In genomic region chr10:80144864-80145838, GRCm38 (mm10) we compare ENCODE assay signal across 8 mouse cellular contexts. TPM values are rescaled to one million over a fixed set of nuclear protein-coding genes. Genes with fewer than 3 reads are reported as not detected.
A peak's percentile ranks its signal among the peaks of the same experiment; 100 is the strongest.
DNase-seq lines count a peak whose midpoint lies in the region; ATAC-seq and TF ChIP-seq lines count a peak whose summit lies in the region.

No protein-coding gene starts in this region.

- WGBS in embryonic facial prominence, embryonic 11.5 days, result 78% methylated on average over 20 of the region's 20 CpGs
- 73% methylated on average over 20 of the region's 20 CpGs for WGBS in heart, embryonic 16.5 days
- 70% methylated on average over 20 of the region's 20 CpGs for WGBS in lung, adult 2 months

- H3K4me2 ChIP-seq in embryonic facial prominence, embryonic 11.5 days (ENCODE audit: low read depth, low read length), result no peak overlapping the region
- no peak overlapping the region for H3K4me2 ChIP-seq in heart, embryonic 16.5 days (ENCODE audit: low read depth, low read length)

- H3K36me3 ChIP-seq in embryonic facial prominence, embryonic 11.5 days (replicated peaks; ENCODE audit: control insufficient read depth, insufficient read depth, low read depth, low read length), result peaks cover 13% of the 10 kb centered on the region
- peaks cover 28% of the 10 kb centered on the region for H3K36me3 ChIP-seq in heart, embryonic 16.5 days (ENCODE audit: control insufficient read depth, insufficient read depth)

- TF ChIP-seq POLR2A in lung, adult 2 months (IDR thresholded peaks at IDR 0.05; ENCODE audit: borderline replicate concordance, extremely low read depth, low read depth, low read length), result peak; percentile 21; the same call in 1 of the 2 replicates

- H3K27me3 ChIP-seq in embryonic facial prominence, embryonic 11.5 days (ENCODE audit: control insufficient read depth, insufficient read depth, low read length), result no peaks in the 10 kb centered on the region
- H3K27me3 ChIP-seq in heart, embryonic 16.5 days (ENCODE audit: control insufficient read depth, insufficient read depth, low read length), result no peaks in the 10 kb centered on the region

- H3K9ac ChIP-seq in embryonic facial prominence, embryonic 11.5 days (replicated peaks; ENCODE audit: low read length), result no peak overlapping the region
- no peak overlapping the region for H3K9ac ChIP-seq in heart, embryonic 16.5 days (ENCODE audit: low read length)

- no peak for ATAC-seq in embryonic facial prominence, embryonic 11.5 days (replicated peaks; ENCODE audit: insufficient number of reproducible peaks, low FRiP score, low TSS enrichment, low read depth)
- no peak for ATAC-seq in heart, embryonic 16.5 days (replicated peaks; ENCODE audit: extremely low read depth, insufficient read depth, low FRiP score)

- 0 out of 2 replicates have a peak overlapping the region, but pooled peaks have one; percentile 3 for H3K4me3 ChIP-seq in embryonic facial prominence, embryonic 11.5 days (ENCODE audit: low read depth, low read length)
- H3K4me3 ChIP-seq in heart, embryonic 16.5 days (ENCODE audit: low read length), result no peak overlapping the region
- no peak overlapping the region for H3K4me3 ChIP-seq in lung, adult 2 months (replicated peaks; ENCODE audit: extremely low read depth, low read depth, low read length)

- no peaks in the 10 kb centered on the region; the same call in 1 of the 2 replicates for H3K4me1 ChIP-seq in embryonic facial prominence, embryonic 11.5 days (ENCODE audit: control insufficient read depth, insufficient read depth, low read length)
- H3K4me1 ChIP-seq in heart, embryonic 16.5 days (ENCODE audit: control insufficient read depth, insufficient read depth, low read length), result peaks cover 45% of the 10 kb centered on the region
- peaks cover 13% of the 10 kb centered on the region for H3K4me1 ChIP-seq in lung, adult 2 months (ENCODE audit: control insufficient read depth, insufficient read depth, low read length)

- DNase-seq in A20 (ENCODE audit: low read depth, low spot score) (peak; percentile 55), R1 (ENCODE audit: low read depth, low spot score) (peak; percentile 73)
- peak; percentile 79 for DNase-seq in embryonic facial prominence, embryonic 11.5 days (ENCODE audit: low spot score)
- DNase-seq in kidney, postnatal 14 days, result peak; percentile 78
- DNase-seq in lung, adult 2 months, result peak; percentile 80
- DNase-seq in right cerebral cortex, postnatal 4 days, result peak; percentile 82
- DNase-seq in c-Kit-positive CD71-positive TER-119-positive erythroid progenitor cells, embryonic 14.5 days (ENCODE audit: low spot score), result no peak

- H3K9me3 ChIP-seq in embryonic facial prominence, embryonic 11.5 days (replicated peaks; ENCODE audit: control insufficient read depth, low read length), result no peaks in the 10 kb centered on the region
- no peaks in the 10 kb centered on the region for H3K9me3 ChIP-seq in heart, embryonic 16.5 days (replicated peaks; ENCODE audit: control insufficient read depth, low read length)

- TF ChIP-seq CTCF in lung, adult 2 months (IDR thresholded peaks at IDR 0.05; ENCODE audit: insufficient read depth, low read length), result peak; percentile 91

- no peak overlapping the region for H3K27ac ChIP-seq in embryonic facial prominence, embryonic 11.5 days (replicated peaks; ENCODE audit: low read depth, low read length)
- H3K27ac ChIP-seq in heart, embryonic 16.5 days (ENCODE audit: low read length), result peak overlapping the region; percentile 100

RNA-seq across cellular contexts. Expression of gene Midn, which starts 2.9 kb away (rescaled TPM):
- polyA plus RNA-seq in embryonic facial prominence, embryonic 11.5 days (2014; fragmentation: Nextera tagmentation; extraction: Ambion mirVana), result 60.3 and 62.1 TPM in 2 replicates
- 10.3 and 13.0 TPM in 2 replicates for polyA plus RNA-seq in heart, embryonic 16.5 days (2015; fragmentation: Nextera tagmentation; extraction: Ambion mirVana)
- 110 and 150 TPM in 2 replicates for polyA plus RNA-seq in lung, adult 2 months (2012; rRNA removed)

RNA-seq across cellular contexts. Expression of gene Cbarp, which starts 4.5 kb away (rescaled TPM):
- polyA plus RNA-seq in embryonic facial prominence, embryonic 11.5 days (2014; fragmentation: Nextera tagmentation; extraction: Ambion mirVana), result 6.8 and 9.0 TPM in 2 replicates
- polyA plus RNA-seq in heart, embryonic 16.5 days (2015; fragmentation: Nextera tagmentation; extraction: Ambion mirVana), result 2.5 TPM in 2 replicates
- 29.9 and 31.5 TPM in 2 replicates for polyA plus RNA-seq in lung, adult 2 months (2012; rRNA removed)

RNA-seq across cellular contexts. Expression of gene Atp5d, which starts 6.7 kb away (rescaled TPM):
- polyA plus RNA-seq in embryonic facial prominence, embryonic 11.5 days (2014; fragmentation: Nextera tagmentation; extraction: Ambion mirVana), result 360 and 371 TPM in 2 replicates
- polyA plus RNA-seq in heart, embryonic 16.5 days (2015; fragmentation: Nextera tagmentation; extraction: Ambion mirVana), result 1,107 and 1,132 TPM in 2 replicates
- polyA plus RNA-seq in lung, adult 2 months (2012; rRNA removed), result 709 and 1,054 TPM in 2 replicates

RNA-seq across cellular contexts. Expression of gene Cirbp, which starts 20.6 kb away (rescaled TPM):
- 74.0 and 77.8 TPM in 2 replicates for polyA plus RNA-seq in embryonic facial prominence, embryonic 11.5 days (2014; fragmentation: Nextera tagmentation; extraction: Ambion mirVana)
- polyA plus RNA-seq in heart, embryonic 16.5 days (2015; fragmentation: Nextera tagmentation; extraction: Ambion mirVana), result 85.3 and 87.6 TPM in 2 replicates
- polyA plus RNA-seq in lung, adult 2 months (2012; rRNA removed), result 162 and 200 TPM in 2 replicates

RNA-seq across cellular contexts. Expression of gene 1600002K03Rik, which starts 27.6 kb away (rescaled TPM):
- polyA plus RNA-seq in embryonic facial prominence, embryonic 11.5 days (2014; fragmentation: Nextera tagmentation; extraction: Ambion mirVana), result 6.0 and 6.8 TPM in 2 replicates
- polyA plus RNA-seq in heart, embryonic 16.5 days (2015; fragmentation: Nextera tagmentation; extraction: Ambion mirVana), result 9.7 and 10.7 TPM in 2 replicates
- polyA plus RNA-seq in lung, adult 2 months (2012; rRNA removed), result 11.2 and 14.0 TPM in 2 replicates
